Mouse (Mus musculus): ENCODE results near the gene Lrfn1. TPM values are rescaled to one million over a fixed set of nuclear protein-coding genes. Genes with fewer than 3 reads are reported as not detected.
"Not testable (repeated sequence)": the region's sequence is repeated elsewhere in the genome, so short reads cannot be mapped to it uniquely, and the experiment has no call there.

The Lrfn1 gene
- polyA plus RNA-seq, 2 experiments: 0.41 TPM; not detected in 1

- 5% methylated on average over 10 of the region's 10 CpGs for WGBS (ENCODE audit: insufficient replicate concordance)
- peak overlapping the region; percentile 24 for H3K4me2 ChIP-seq (ENCODE audit: low read depth)
- peaks cover 5% of the 10 kb centered on the region; the same call in 1 of the 2 replicates for H3K27me3 ChIP-seq (ENCODE audit: control insufficient read depth, insufficient read depth, low read length)
- no peak overlapping the region for H3K27ac ChIP-seq
- H3K9ac ChIP-seq (replicated peaks): no peak overlapping the region
- ATAC-seq (ENCODE audit: insufficient read depth): peak; percentile 47
- H3K9me3 ChIP-seq (ENCODE audit: control insufficient read depth, low read length): no peaks in the 10 kb centered on the region
- TF ChIP-seq CTCF (IDR thresholded peaks at IDR 0.05; ENCODE audit: low read depth): peak; percentile 75
- no peak for TF ChIP-seq EP300 (IDR thresholded peaks at IDR 0.05; ENCODE audit: low read depth)
- H3K4me1 ChIP-seq (replicated peaks; ENCODE audit: control insufficient read depth in 2 of 2, insufficient read depth in 2 of 2, low read length in 1 of 2): no peaks in the 10 kb centered on the region; a peak in 1 of 4 replicates
- H3K36me3 ChIP-seq (replicated peaks; ENCODE audit: control insufficient read depth, insufficient read depth, low read depth): no peaks in the 10 kb centered on the region
- DNase-seq (ENCODE audit: low read depth in 3 of 3, low spot score in 3 of 3): peak; percentile 35 to 45 (median 39)
- H3K4me3 ChIP-seq (ENCODE audit: insufficient read depth in 1 of 2, low read depth in 2 of 2, low read length in 2 of 2): no peak overlapping the region
Measured at GRCm38 (mm10) chr7:28490410-28490809, 38.6 kb downstream of the Lrfn1 start.

DNA sequence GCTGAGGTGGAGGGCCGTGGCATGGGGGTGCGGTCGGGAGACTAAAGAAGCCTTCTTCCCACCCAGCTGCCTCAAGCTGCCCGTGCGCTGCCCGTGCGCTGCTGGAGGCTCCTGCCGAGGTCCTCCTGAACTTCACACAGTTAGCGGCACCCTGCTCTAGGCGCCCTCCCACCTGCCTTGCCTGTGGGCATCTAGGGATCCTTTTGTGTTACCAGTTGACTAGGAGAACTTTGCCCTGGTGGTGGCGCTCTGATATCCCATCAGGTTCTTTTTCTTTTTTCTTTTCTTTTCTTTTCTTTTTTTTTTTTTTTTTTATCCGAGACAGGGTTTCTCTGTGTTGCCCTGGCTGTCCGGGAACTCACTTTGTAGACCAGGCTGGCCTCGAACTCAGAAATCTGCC is 39.1 kb downstream of the Lrfn1 start:
- no peak for TF ChIP-seq CTCF (IDR thresholded peaks at IDR 0.05; ENCODE audit: low read depth)
- TF ChIP-seq EP300 (IDR thresholded peaks at IDR 0.05; ENCODE audit: low read depth): no peak
- ATAC-seq (ENCODE audit: insufficient read depth): no peak
- no peaks in the 10 kb centered on the region for H3K9me3 ChIP-seq (ENCODE audit: control insufficient read depth, low read length)
- WGBS (ENCODE audit: insufficient replicate concordance): 48% methylated on average over 14 of the region's 14 CpGs
- H3K36me3 ChIP-seq (replicated peaks; ENCODE audit: control insufficient read depth, insufficient read depth, low read depth): no peaks in the 10 kb centered on the region
- H3K27ac ChIP-seq: no peak overlapping the region
- no peaks in the 10 kb centered on the region for H3K4me1 ChIP-seq (replicated peaks; ENCODE audit: control insufficient read depth in 2 of 2, insufficient read depth in 2 of 2, low read length in 1 of 2)
- peaks cover 5% of the 10 kb centered on the region; the same call in 1 of the 2 replicates for H3K27me3 ChIP-seq (ENCODE audit: control insufficient read depth, insufficient read depth, low read length)
- H3K4me2 ChIP-seq (ENCODE audit: low read depth): peak overlapping the region; percentile 24
- DNase-seq (ENCODE audit: low read depth in 3 of 3, low spot score in 3 of 3): no peak
- no peak overlapping the region for H3K4me3 ChIP-seq (ENCODE audit: insufficient read depth in 1 of 2, low read depth in 2 of 2, low read length in 2 of 2)
- no peak overlapping the region for H3K9ac ChIP-seq (replicated peaks)

DNA sequence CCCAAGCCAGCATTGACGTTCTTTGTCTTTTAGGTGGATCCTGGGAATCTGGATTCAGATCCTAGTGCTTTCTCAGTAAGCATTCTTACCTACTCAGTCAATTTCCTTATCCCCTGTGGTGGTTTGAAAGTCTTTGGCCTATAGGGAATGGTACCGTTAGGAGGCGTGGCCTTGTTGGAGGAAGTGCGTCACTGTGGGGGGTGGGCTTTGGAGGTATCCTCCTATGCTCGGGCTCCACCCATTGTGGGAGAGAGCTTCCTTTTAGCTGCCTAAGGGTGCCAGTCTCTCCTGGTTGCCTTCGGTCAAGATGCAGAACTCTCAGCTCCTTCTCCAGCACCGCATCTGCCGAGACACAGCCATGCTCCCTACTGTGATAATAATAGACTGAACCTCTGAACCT is 40.5 kb downstream of the Lrfn1 start:
- Histone ChIP-seq H3K9ac (replicated peaks) (no peak overlapping the region), H3K36me3 (replicated peaks; ENCODE audit: control insufficient read depth, insufficient read depth, low read depth) (no peaks in the 10 kb centered on the region), H3K9me3 (ENCODE audit: control insufficient read depth, low read length) (no peaks in the 10 kb centered on the region), H3K4me1 (replicated peaks; ENCODE audit: control insufficient read depth in 2 of 2, insufficient read depth in 2 of 2, low read length in 1 of 2) (no peaks in the 10 kb centered on the region), H3K27ac (no peak overlapping the region), H3K4me2 (ENCODE audit: low read depth) (no peak overlapping the region), H3K4me3 (ENCODE audit: insufficient read depth in 1 of 2, low read depth in 2 of 2, low read length in 2 of 2) (no peak overlapping the region), H3K27me3 (ENCODE audit: control insufficient read depth, insufficient read depth, low read length) (peaks cover 5% of the 10 kb centered on the region; the same call in 1 of the 2 replicates)
- ATAC-seq (ENCODE audit: insufficient read depth): no peak
- TF ChIP-seq EP300 (IDR thresholded peaks at IDR 0.05; ENCODE audit: low read depth) (no peak), CTCF (IDR thresholded peaks at IDR 0.05; ENCODE audit: low read depth) (no peak)
- DNase-seq (ENCODE audit: low read depth in 3 of 3, low spot score in 3 of 3): no peak
- 75% methylated on average over 8 of the region's 8 CpGs for WGBS (ENCODE audit: insufficient replicate concordance)

GRCm38 (mm10) chr7:28495426-28495825 is 43.6 kb downstream of the Lrfn1 start:
- no peak overlapping the region for H3K9ac ChIP-seq (replicated peaks)
- H3K27me3 ChIP-seq (ENCODE audit: control insufficient read depth, insufficient read depth, low read length): no peaks in the 10 kb centered on the region
- H3K4me3 ChIP-seq (ENCODE audit: insufficient read depth in 1 of 2, low read depth in 2 of 2, low read length in 2 of 2): no peak overlapping the region
- 66% methylated on average over 11 of the region's 11 CpGs for WGBS (ENCODE audit: insufficient replicate concordance)
- DNase-seq (ENCODE audit: low read depth in 3 of 3, low spot score in 3 of 3) (no peak), ATAC-seq (ENCODE audit: insufficient read depth) (no peak)
- no peaks in the 10 kb centered on the region for H3K4me1 ChIP-seq (replicated peaks; ENCODE audit: control insufficient read depth in 2 of 2, insufficient read depth in 2 of 2, low read length in 1 of 2)
- no peak overlapping the region for H3K27ac ChIP-seq
- TF ChIP-seq EP300 (IDR thresholded peaks at IDR 0.05; ENCODE audit: low read depth): no peak
- TF ChIP-seq CTCF (IDR thresholded peaks at IDR 0.05; ENCODE audit: low read depth): no peak
- no peak overlapping the region for H3K4me2 ChIP-seq (ENCODE audit: low read depth)
- no peaks in the 10 kb centered on the region for H3K9me3 ChIP-seq (ENCODE audit: control insufficient read depth, low read length)
- H3K36me3 ChIP-seq (replicated peaks; ENCODE audit: control insufficient read depth, insufficient read depth, low read depth): no peaks in the 10 kb centered on the region

- 6% methylated on average over 5 of the region's 5 CpGs for WGBS (ENCODE audit: insufficient replicate concordance)
- H3K9ac ChIP-seq (replicated peaks): no peak overlapping the region
- no peaks in the 10 kb centered on the region for H3K9me3 ChIP-seq (ENCODE audit: control insufficient read depth, low read length)
- ATAC-seq (ENCODE audit: insufficient read depth): no peak
- no peaks in the 10 kb centered on the region for H3K27me3 ChIP-seq (ENCODE audit: control insufficient read depth, insufficient read depth, low read length)
- no peak for DNase-seq (ENCODE audit: low read depth in 3 of 3, low spot score in 3 of 3)
- no peaks in the 10 kb centered on the region for H3K36me3 ChIP-seq (replicated peaks; ENCODE audit: control insufficient read depth, insufficient read depth, low read depth)
- TF ChIP-seq CTCF (IDR thresholded peaks at IDR 0.05; ENCODE audit: low read depth) (no peak), EP300 (IDR thresholded peaks at IDR 0.05; ENCODE audit: low read depth) (no peak)
- no peaks in the 10 kb centered on the region for H3K4me1 ChIP-seq (replicated peaks; ENCODE audit: control insufficient read depth in 2 of 2, insufficient read depth in 2 of 2, low read length in 1 of 2)
- no peak overlapping the region for H3K4me2 ChIP-seq (ENCODE audit: low read depth)
- H3K27ac ChIP-seq: no peak overlapping the region
- no peak overlapping the region for H3K4me3 ChIP-seq (ENCODE audit: insufficient read depth in 1 of 2, low read depth in 2 of 2, low read length in 2 of 2)
Measured at GRCm38 (mm10) chr7:28505585-28505984, 53.8 kb downstream of the Lrfn1 start.

GRCm38 (mm10) chr7:28509121-28509520 is 57.3 kb downstream of the Lrfn1 start:
- H3K4me2 ChIP-seq (ENCODE audit: low read depth); H3K27me3 ChIP-seq (ENCODE audit: control insufficient read depth, insufficient read depth, low read length); ATAC-seq (ENCODE audit: insufficient read depth); H3K9me3 ChIP-seq (ENCODE audit: control insufficient read depth, low read length); H3K4me3 ChIP-seq (ENCODE audit: insufficient read depth in 1 of 2, low read depth in 2 of 2, low read length in 2 of 2); H3K9ac ChIP-seq (replicated peaks); H3K36me3 ChIP-seq (replicated peaks; ENCODE audit: control insufficient read depth, insufficient read depth, low read depth); H3K27ac ChIP-seq; H3K4me1 ChIP-seq (replicated peaks; ENCODE audit: control insufficient read depth in 2 of 2, insufficient read depth in 2 of 2, low read length in 1 of 2); DNase-seq (ENCODE audit: low read depth in 3 of 3, low spot score in 3 of 3): not testable (repeated sequence)
- 49% methylated on average over 2 of the region's 2 CpGs for WGBS (ENCODE audit: insufficient replicate concordance)

GRCm38 (mm10) chr7:28510405-28510974 is 58.7 kb downstream of the Lrfn1 start, which contains the start of gene Ifnl2:
TSS of gene Ifnl2 (minus strand) at chr7:28510455.
- not testable (repeated sequence) for H3K4me1 ChIP-seq (replicated peaks; ENCODE audit: control insufficient read depth in 2 of 2, insufficient read depth in 2 of 2, low read length in 1 of 2); H3K27me3 ChIP-seq (ENCODE audit: control insufficient read depth, insufficient read depth, low read length); H3K4me2 ChIP-seq (ENCODE audit: low read depth); H3K9me3 ChIP-seq (ENCODE audit: control insufficient read depth, low read length); H3K36me3 ChIP-seq (replicated peaks; ENCODE audit: control insufficient read depth, insufficient read depth, low read depth); H3K27ac ChIP-seq; ATAC-seq (ENCODE audit: insufficient read depth); H3K9ac ChIP-seq (replicated peaks); DNase-seq (ENCODE audit: low read depth in 3 of 3, low spot score in 3 of 3); H3K4me3 ChIP-seq (ENCODE audit: insufficient read depth in 1 of 2, low read depth in 2 of 2, low read length in 2 of 2)
- WGBS (ENCODE audit: insufficient replicate concordance): 39% methylated on average over 8 of the region's 8 CpGs
